Mouse (Mus musculus) ovary, postnatal 14 days (tissue): ENCODE results near the gene Cald1.

Experiments
- DNase-seq: peaks from one replicate; pipeline ENCODE4 v3.0.0; 2022; ENCODE audit warnings: low spot score

Cald1 gene

GRCm38 (mm10) chr6:34598121-34599065 is at the start of gene Cald1:
Gene Cald1, plus strand, starts transcription at chr6:34598500.
- DNase-seq, result peak; percentile 27

GRCm38 (mm10) chr6:34549017-34549416 is 49.3 kb upstream of the Cald1 start:
- peak; percentile 39 for DNase-seq

- no peak for DNase-seq
Measured at GRCm38 (mm10) chr6:34552489-34553157, 45.7 kb upstream of the Cald1 start.

- DNase-seq, result no peak
Measured at GRCm38 (mm10) chr6:34554291-34554997, 43.9 kb upstream of the Cald1 start.

- DNase-seq, result no peak
Measured at GRCm38 (mm10) chr6:34559521-34559920, 38.8 kb upstream of the Cald1 start.

- DNase-seq, result no peak
Measured at GRCm38 (mm10) chr6:34565176-34565880, 33.0 kb upstream of the Cald1 start.

- no peak for DNase-seq
Measured at GRCm38 (mm10) chr6:34567298-34567697, 31.0 kb upstream of the Cald1 start.

- DNase-seq, result no peak
Measured at GRCm38 (mm10) chr6:34579504-34580068, 18.7 kb upstream of the Cald1 start.

GRCm38 (mm10) chr6:34583365-34583764 is 14.9 kb upstream of the Cald1 start:
- no peak for DNase-seq

GRCm38 (mm10) chr6:34588066-34588465 is 10.2 kb upstream of the Cald1 start:
- no peak for DNase-seq

- no peak for DNase-seq
Measured at GRCm38 (mm10) chr6:34590716-34591115, 7.6 kb upstream of the Cald1 start.

- DNase-seq, result no peak
Measured at GRCm38 (mm10) chr6:34593353-34593752, 4.9 kb upstream of the Cald1 start.

- DNase-seq, result no peak
Measured at GRCm38 (mm10) chr6:34597316-34597715, 984 bp upstream of the Cald1 start.

- DNase-seq, result no peak
Measured at GRCm38 (mm10) chr6:34599171-34599570, 871 bp downstream of the Cald1 start.

- no peak for DNase-seq
Measured at GRCm38 (mm10) chr6:34599631-34600111, 1.4 kb downstream of the Cald1 start.

- DNase-seq, result no peak
Measured at GRCm38 (mm10) chr6:34600850-34601249, 2.5 kb downstream of the Cald1 start.

- DNase-seq, result no peak
Measured at GRCm38 (mm10) chr6:34602091-34602490, 3.8 kb downstream of the Cald1 start.

- DNase-seq, result no peak
Measured at GRCm38 (mm10) chr6:34606407-34606806, 8.1 kb downstream of the Cald1 start.

- no peak for DNase-seq
Measured at GRCm38 (mm10) chr6:34608603-34609002, 10.3 kb downstream of the Cald1 start.

- no peak for DNase-seq
Measured at GRCm38 (mm10) chr6:34609892-34610829, 11.9 kb downstream of the Cald1 start.
